Mouse (Mus musculus) brain, embryonic 14.5 days (tissue): ENCODE measurements around the gene Slc35b1.

ENCODE experiments used
- CTCF ChIP-seq: fragments of 200-500 bp; IDR thresholded peaks from 2 replicates; pipeline ENCODE4 v1.5.1; 2012; ENCODE audit warnings: inconsistent platforms, mild to moderate bottlenecking, moderate library complexity, borderline replicate concordance; ENCODE audit not compliant: insufficient read depth, insufficient read length; ENCODE audit errors: extremely low read depth
- POLR2A ChIP-seq: fragments of 200-500 bp; IDR thresholded peaks from 2 replicates; pipeline ENCODE4 v1.6.1; 2012; ENCODE audit warnings: mild to moderate bottlenecking, inconsistent platforms, borderline replicate concordance; ENCODE audit not compliant: poor library complexity, insufficient read depth, insufficient read length, severe bottlenecking; ENCODE audit errors: extremely low read depth

DNA sequence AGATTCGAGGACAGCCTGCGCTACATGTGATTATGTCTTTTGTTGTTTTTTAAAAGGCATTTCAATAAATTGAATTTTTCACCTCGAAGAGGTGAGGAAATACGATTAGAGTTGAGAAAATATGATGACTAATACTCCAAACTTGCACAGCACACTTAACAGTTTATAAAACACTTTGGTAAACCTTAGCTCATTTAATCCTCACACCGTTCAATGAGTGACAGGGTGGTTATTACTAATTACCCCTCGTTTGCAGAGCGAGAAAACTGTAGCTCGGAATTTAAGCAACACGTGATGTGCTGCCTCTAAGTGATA lies 531 bp upstream of the Slc35b1 start:
- TF ChIP-seq CTCF (no peak), POLR2A (no peak)
